Mouse (Mus musculus) CH12.LX (cell line): ENCODE measurements at regions not wholly inside any gene's neighbourhood (a gene's known extent, or its start where the extent isn't known, plus 50 kb on each side); places are given as distances from the start of the nearest gene placed in this dataset.

Experiments used
- DNase-seq: peaks from one replicate; pipeline ENCODE4 v3.0.0-alpha.2; 2013; ENCODE audit errors: extremely low read depth
- H3K27ac ChIP-seq: 2 replicates; pipeline ENCODE4 v1.5.1; 2012; ENCODE audit warnings: low read depth, mild to moderate bottlenecking, control low read depth, moderate library complexity; ENCODE audit not compliant: insufficient read depth
- H3K27me3 ChIP-seq: replicated peaks from 2 replicates; pipeline ENCODE3; 2012; ENCODE audit warnings: inconsistent platforms
- H3K36me3 ChIP-seq, 2 experiments: replicated peaks in 1 of 2; 2 replicates each; pipeline versions ENCODE3 to v1.6.1; 2012; ENCODE audit warnings: inconsistent platforms in 1 of 2, low read length in 1 of 2, mild to moderate bottlenecking in 1 of 2, mixed read lengths in 1 of 2, moderate library complexity in 1 of 2; ENCODE audit not compliant: control insufficient read depth in 1 of 2, insufficient read depth in 1 of 2
- H3K4me1 ChIP-seq, 2 experiments: 2 replicates each; pipeline ENCODE4 v1.6.1; 2012; ENCODE audit warnings: inconsistent platforms in 1 of 2, moderate library complexity in 1 of 2; ENCODE audit not compliant: insufficient read depth in 2 of 2, control insufficient read depth in 1 of 2
- H3K4me2 ChIP-seq: 2 replicates; pipeline ENCODE4 v1.6.1; 2012; ENCODE audit warnings: low read depth, mild to moderate bottlenecking, control low read depth; ENCODE audit not compliant: poor library complexity, insufficient read depth, severe bottlenecking
- H3K4me3 ChIP-seq, 3 experiments: fragments of 150-350 bp in 1 of 3; sonication (generic) in 1 of 3; replicated peaks in 1 of 3; 2 replicates each; pipeline versions ENCODE3 to v1.5.1; 2011 to 2012; ENCODE audit warnings: low read depth in 2 of 3, low read length in 2 of 3, mild to moderate bottlenecking in 2 of 3, moderate library complexity in 2 of 3, control low read depth in 1 of 3, improper control_type of control experiment in 1 of 3, inconsistent platforms in 1 of 3, mixed read lengths in 1 of 3; ENCODE audit not compliant: poor library complexity in 1 of 3
- H3K79me2 ChIP-seq: replicated peaks from 2 replicates; pipeline ENCODE4 v1.6.1; 2012; ENCODE audit warnings: mild to moderate bottlenecking, moderate library complexity; ENCODE audit not compliant: control insufficient read depth, poor library complexity, insufficient read depth, severe bottlenecking; ENCODE audit errors: extremely low read depth
- H3K9ac ChIP-seq: 2 replicates; pipeline ENCODE4 v1.6.1; 2012; ENCODE audit warnings: low read depth, mild to moderate bottlenecking, control low read depth, moderate library complexity; ENCODE audit not compliant: insufficient read depth
- H3K9me3 ChIP-seq: replicated peaks from 2 replicates; pipeline ENCODE3; 2012; ENCODE audit warnings: low read length, inconsistent platforms, mixed read lengths
- CHD2 ChIP-seq: IDR thresholded peaks from 2 replicates; pipeline ENCODE4 v1.6.1; 2011; ENCODE audit warnings: low read length, improper control_type of control experiment
- CTCF ChIP-seq, 2 experiments: IDR thresholded peaks in 1 of 2; conservative IDR thresholded peaks in 1 of 2; 2 replicates each; pipeline ENCODE4 v1.5.1; 2011 to 2012; ENCODE audit warnings: low read depth in 2 of 2, low read length in 2 of 2, improper control_type of control experiment in 1 of 2, inconsistent platforms in 1 of 2, mild to moderate bottlenecking in 1 of 2, moderate library complexity in 1 of 2
- EP300 ChIP-seq: IDR thresholded peaks from 2 replicates; pipeline ENCODE4 v1.6.1; 2011; ENCODE audit warnings: low read length, improper control_type of control experiment
- IRF4 ChIP-seq: IDR thresholded peaks from 2 replicates; pipeline ENCODE4 v1.6.1; 2014; ENCODE audit warnings: low read depth, mild to moderate bottlenecking, inconsistent platforms, low read length, improper control_type of control experiment
- JUND ChIP-seq: conservative IDR thresholded peaks from 2 replicates; pipeline ENCODE4 v1.6.1; 2011; ENCODE audit warnings: low read depth, low read length, improper control_type of control experiment
- MXI1 ChIP-seq: IDR thresholded peaks from 2 replicates; pipeline ENCODE4 v1.6.1; 2011; ENCODE audit warnings: mild to moderate bottlenecking, low read depth, low read length, improper control_type of control experiment
- RAD21 ChIP-seq: IDR thresholded peaks from 2 replicates; pipeline ENCODE4 v1.6.1; 2011; ENCODE audit warnings: low read depth, mild to moderate bottlenecking, low read length, improper control_type of control experiment, moderate library complexity
- RCOR1 ChIP-seq: conservative IDR thresholded peaks from 2 replicates; pipeline ENCODE4 v1.6.1; 2012; ENCODE audit warnings: low read depth, mild to moderate bottlenecking, inconsistent platforms, low read length, improper control_type of control experiment
- ZKSCAN1 ChIP-seq: IDR thresholded peaks from 2 replicates; pipeline ENCODE4 v1.6.1; 2012; ENCODE audit warnings: low read depth, inconsistent platforms, low read length, improper control_type of control experiment, borderline replicate concordance
- ZMIZ1 ChIP-seq: IDR thresholded peaks from 2 replicates; pipeline ENCODE4 v1.6.1; 2012; ENCODE audit warnings: low read depth, mild to moderate bottlenecking, inconsistent platforms, low read length, improper control_type of control experiment
- dilution Hi-C: fragments of 300-500 bp; cut with MboI; formaldehyde crosslinking; loops from 2 replicates; pipeline ENCODE4 v1.14.3; 2020; ENCODE audit warnings: low sequenced_read_pairs; ENCODE audit not compliant: extremely low pct_unique_long_range_greater_than_20kb, extremely low pct_ligation_motif_present
- in situ Hi-C: fragments of 300-500 bp; cut with MboI; formaldehyde crosslinking; loops from 3 replicates; pipeline ENCODE4 v1.14.3; 2019; ENCODE audit warnings: low sequenced_read_pairs, low pct_ligation_motif_present, low pct_unique_long_range_greater_than_20kb, mixed read lengths

GRCm38 (mm10) chr10:53429539-53430344 lies 50.0 kb upstream of the Cep85l start:
- Histone ChIP-seq H3K4me1 (peaks cover 0 to 9% of the 10 kb centered on the region in 2 experiments; a peak in 2 of 4 replicates), H3K27ac (no peak overlapping the region), H3K27me3 (no peaks in the 10 kb centered on the region), H3K4me3 (no peak overlapping the region), H3K9me3 (peaks cover 3% of the 10 kb centered on the region), H3K36me3 (no peaks in the 10 kb centered on the region), H3K4me2 (no peak overlapping the region), H3K9ac (no peak overlapping the region), H3K79me2 (no peaks in the 10 kb centered on the region)
- no peak for DNase-seq
- dilution Hi-C loops (no loop called here), in situ Hi-C loops (no loop called here)
- TF ChIP-seq ZKSCAN1 = no peak
- TF ChIP-seq ZMIZ1 = no peak
- no peak for TF ChIP-seq MXI1
- TF ChIP-seq IRF4 = no peak
- no peak for TF ChIP-seq CHD2
- TF ChIP-seq CTCF (conservative IDR thresholded peaks at IDR 0.05 in 1 of 2, IDR thresholded peaks at IDR 0.05 in 1 of 2; ENCODE audit: low read depth in 2 of 2, low read length in 2 of 2) = no peak
- no peak for TF ChIP-seq RAD21
- no peak for TF ChIP-seq JUND
- no peak for TF ChIP-seq RCOR1
- no peak for TF ChIP-seq EP300
